Mouse (Mus musculus): ENCODE measurements around the gene Pax7. TPM values are rescaled to one million over a fixed set of nuclear protein-coding genes. Genes with fewer than 3 reads are reported as not detected.

Gene Pax7
- polyA plus RNA-seq, 1 experiment from 2014 or later, result 2.0 TPM

DNA sequence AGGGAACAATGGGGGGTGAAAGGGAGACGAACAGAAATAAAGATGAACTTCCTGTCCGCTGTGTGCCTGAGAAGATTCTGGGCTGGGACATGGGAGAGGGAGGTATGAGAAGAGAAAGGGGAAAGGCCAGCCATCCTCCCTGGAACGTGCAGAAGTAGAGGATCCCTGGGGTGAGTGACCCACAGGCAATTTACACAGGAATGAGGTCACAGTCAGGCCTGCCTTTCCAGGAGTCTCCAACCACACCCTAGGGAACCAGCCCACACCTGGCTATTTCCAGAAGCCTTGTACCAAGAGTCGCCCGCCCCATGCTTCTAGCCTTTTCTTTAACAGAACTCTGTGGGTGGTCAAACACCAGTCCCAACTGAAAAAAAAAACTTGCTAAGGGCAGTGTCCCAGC, 65.5 kb downstream of the Pax7 start:
- H3K27ac ChIP-seq (replicated peaks; ENCODE audit: low read depth, low read length), result no peak overlapping the region
- peaks cover 8% of the 10 kb centered on the region; the same call in 1 of the 2 replicates for H3K4me1 ChIP-seq (ENCODE audit: control insufficient read depth, insufficient read depth, low read length)
- ATAC-seq (replicated peaks; ENCODE audit: insufficient number of reproducible peaks, low FRiP score, low TSS enrichment, low read depth), result no peak
- H3K9me3 ChIP-seq (replicated peaks; ENCODE audit: control insufficient read depth, low read length), result no peaks in the 10 kb centered on the region
- no peaks in the 10 kb centered on the region for H3K36me3 ChIP-seq (replicated peaks; ENCODE audit: control insufficient read depth, insufficient read depth, low read depth, low read length)
- H3K4me3 ChIP-seq (ENCODE audit: low read depth, low read length), result no peak overlapping the region
- peak; percentile 9 for DNase-seq (ENCODE audit: low spot score)
- 14% methylated on average over 5 of the region's 5 CpGs for WGBS
- H3K9ac ChIP-seq (replicated peaks; ENCODE audit: low read length), result no peak overlapping the region
- H3K27me3 ChIP-seq (ENCODE audit: control insufficient read depth, insufficient read depth, low read length), result peaks cover 12% of the 10 kb centered on the region
- H3K4me2 ChIP-seq (ENCODE audit: low read depth, low read length), result no peak overlapping the region

DNA sequence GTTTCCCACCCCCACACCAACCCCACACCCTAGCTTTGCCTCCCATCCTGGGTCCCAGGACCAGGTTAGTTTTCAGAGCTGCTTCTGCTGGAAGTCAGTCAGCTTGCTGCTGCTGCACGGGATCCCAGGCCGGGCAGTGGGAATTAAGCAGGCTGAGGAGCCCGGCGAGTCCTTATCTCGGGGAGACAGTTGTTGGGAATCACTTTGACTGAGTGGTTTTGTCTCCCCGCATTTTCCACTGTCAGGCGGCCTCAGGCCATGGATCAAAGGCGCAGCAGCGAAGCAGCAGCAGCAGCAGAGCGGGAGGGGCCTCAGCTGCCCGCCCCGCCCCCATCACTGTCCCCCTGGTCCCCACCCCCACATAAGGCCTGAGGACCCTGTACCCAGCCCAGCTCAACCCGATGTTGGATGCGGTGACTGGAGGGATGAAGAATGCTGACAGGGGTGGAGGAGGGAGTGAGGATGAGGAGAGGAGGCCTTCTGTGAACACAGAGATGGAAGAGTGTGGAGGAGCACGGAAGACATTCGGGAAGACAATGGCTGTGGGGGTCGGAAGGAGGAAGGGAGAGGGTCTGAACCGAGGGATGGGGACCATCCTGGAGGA, 66.1 kb downstream of the Pax7 start:
- no peak overlapping the region for H3K9ac ChIP-seq (replicated peaks; ENCODE audit: low read length)
- ATAC-seq (replicated peaks; ENCODE audit: insufficient number of reproducible peaks, low FRiP score, low TSS enrichment, low read depth) (no peak), DNase-seq (ENCODE audit: low spot score) (no peak)
- H3K27ac ChIP-seq (replicated peaks; ENCODE audit: low read depth, low read length), result no peak overlapping the region
- H3K4me1 ChIP-seq (ENCODE audit: control insufficient read depth, insufficient read depth, low read length), result peaks cover 10% of the 10 kb centered on the region; the same call in 1 of the 2 replicates
- H3K4me3 ChIP-seq (ENCODE audit: low read depth, low read length), result no peak overlapping the region
- no peaks in the 10 kb centered on the region for H3K9me3 ChIP-seq (replicated peaks; ENCODE audit: control insufficient read depth, low read length)
- peaks cover 16% of the 10 kb centered on the region for H3K27me3 ChIP-seq (ENCODE audit: control insufficient read depth, insufficient read depth, low read length)
- 3% methylated on average over 18 of the region's 18 CpGs for WGBS
- H3K4me2 ChIP-seq (ENCODE audit: low read depth, low read length), result 0 out of 2 replicates have a peak overlapping the region, but pooled peaks have one; percentile 10
- no peaks in the 10 kb centered on the region for H3K36me3 ChIP-seq (replicated peaks; ENCODE audit: control insufficient read depth, insufficient read depth, low read depth, low read length)

DNA sequence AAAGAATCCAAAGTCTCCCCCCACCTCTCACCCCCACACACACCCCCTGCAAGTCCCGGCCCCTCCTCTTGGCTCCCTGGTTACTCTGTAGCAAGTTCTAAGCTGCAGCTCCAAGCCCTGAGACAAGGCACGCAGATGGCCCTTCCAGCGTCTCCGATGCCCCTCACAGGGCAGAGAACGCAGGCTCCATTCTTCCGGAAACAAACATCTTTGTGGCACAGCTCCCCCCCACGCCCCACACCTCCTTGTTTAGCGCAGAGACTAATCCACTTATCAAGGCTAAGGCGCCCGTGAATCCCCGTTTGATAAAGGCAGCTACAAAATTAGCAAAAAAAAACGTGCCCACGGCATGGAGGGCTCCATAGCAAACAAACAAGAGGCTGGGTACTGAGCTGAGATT, 71.4 kb downstream of the Pax7 start:
- Histone ChIP-seq H3K9me3 (replicated peaks; ENCODE audit: control insufficient read depth, low read length) (no peaks in the 10 kb centered on the region), H3K27me3 (ENCODE audit: control insufficient read depth, insufficient read depth, low read length) (peaks cover 14% of the 10 kb centered on the region; the same call in 1 of the 2 replicates), H3K4me1 (ENCODE audit: control insufficient read depth, insufficient read depth, low read length) (peaks cover 6% of the 10 kb centered on the region; the same call in 1 of the 2 replicates), H3K4me3 (ENCODE audit: low read depth, low read length) (no peak overlapping the region), H3K27ac (replicated peaks; ENCODE audit: low read depth, low read length) (no peak overlapping the region), H3K36me3 (replicated peaks; ENCODE audit: control insufficient read depth, insufficient read depth, low read depth, low read length) (no peaks in the 10 kb centered on the region), H3K4me2 (ENCODE audit: low read depth, low read length) (no peak overlapping the region), H3K9ac (replicated peaks; ENCODE audit: low read length) (no peak overlapping the region)
- DNase-seq (ENCODE audit: low spot score), result no peak
- no peak for ATAC-seq (replicated peaks; ENCODE audit: insufficient number of reproducible peaks, low FRiP score, low TSS enrichment, low read depth)
- WGBS, result 17% methylated on average over 13 of the region's 13 CpGs

DNA sequence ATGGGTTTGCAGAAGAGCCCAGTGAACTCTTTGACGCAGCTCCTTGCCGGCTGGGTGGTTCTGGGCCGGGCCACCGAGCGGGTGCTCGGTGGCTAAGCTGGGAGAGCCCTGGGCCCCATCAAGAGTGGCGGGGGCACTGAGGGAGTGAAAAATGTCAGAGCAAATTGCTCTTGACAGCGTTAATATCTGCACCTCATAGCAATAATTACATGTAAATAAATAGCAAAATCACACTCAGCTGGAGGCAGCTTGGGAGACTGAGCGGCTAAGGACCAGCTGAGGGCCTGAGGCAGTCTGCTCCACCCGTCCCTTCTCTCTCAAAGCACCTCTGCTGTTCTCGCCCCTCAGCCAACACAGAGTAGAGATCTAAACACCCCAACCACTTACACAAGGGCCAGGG, 72.6 kb downstream of the Pax7 start:
- H3K27ac ChIP-seq (replicated peaks; ENCODE audit: low read depth, low read length), result no peak overlapping the region

DNA sequence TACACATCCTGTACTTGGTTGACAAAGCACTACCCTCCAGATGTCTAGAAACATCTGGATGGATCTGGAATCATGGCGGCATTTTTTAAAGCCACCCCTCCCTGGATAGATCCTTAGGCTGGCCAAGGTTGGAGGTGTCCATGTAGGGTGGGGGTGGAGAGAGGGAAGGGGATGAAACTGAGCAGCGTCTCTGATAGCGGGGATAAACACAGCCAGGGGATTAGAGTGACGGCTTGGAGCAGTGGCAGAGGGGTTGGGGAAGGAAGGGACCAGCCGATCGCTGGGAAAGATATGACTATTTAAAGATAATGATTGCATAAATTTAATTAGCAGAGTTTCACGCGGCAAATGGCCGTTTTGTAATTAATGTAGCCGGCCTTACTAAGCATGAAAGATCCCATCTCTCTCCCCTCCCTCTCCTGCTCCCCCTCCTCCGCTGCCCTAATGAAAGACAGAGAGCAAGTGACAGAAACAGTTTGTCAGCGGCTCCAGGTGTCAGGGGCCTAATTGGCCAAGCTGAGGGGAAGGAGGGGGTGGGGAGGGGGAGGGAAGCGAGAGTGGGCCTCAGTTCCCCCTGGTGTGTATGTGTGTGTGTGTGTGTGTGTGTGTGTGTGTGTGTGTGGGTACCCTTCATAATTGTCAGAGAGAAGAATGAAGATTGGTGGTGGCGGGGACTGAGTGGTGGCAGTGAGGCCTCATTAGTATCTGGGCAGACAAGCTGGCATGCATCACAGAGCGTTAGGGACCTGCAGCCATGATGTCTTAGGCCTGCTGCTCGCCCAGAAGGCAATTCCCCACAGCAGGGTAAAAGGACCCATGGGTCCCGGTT, 74.6 kb downstream of the Pax7 start:
- H3K27ac ChIP-seq (replicated peaks; ENCODE audit: low read depth, low read length), result no peak overlapping the region
- WGBS, result 13% methylated on average over 17 of the region's 17 CpGs
- no peaks in the 10 kb centered on the region for H3K9me3 ChIP-seq (replicated peaks; ENCODE audit: control insufficient read depth, low read length)
- no peak overlapping the region for H3K4me3 ChIP-seq (ENCODE audit: low read depth, low read length)
- no peaks in the 10 kb centered on the region for H3K36me3 ChIP-seq (replicated peaks; ENCODE audit: control insufficient read depth, insufficient read depth, low read depth, low read length)
- H3K9ac ChIP-seq (replicated peaks; ENCODE audit: low read length), result no peak overlapping the region
- peak; percentile 17 for DNase-seq (ENCODE audit: low spot score)
- H3K4me1 ChIP-seq (ENCODE audit: control insufficient read depth, insufficient read depth, low read length), result peaks cover 8% of the 10 kb centered on the region; the same call in 1 of the 2 replicates
- H3K27me3 ChIP-seq (ENCODE audit: control insufficient read depth, insufficient read depth, low read length), result peaks cover 11% of the 10 kb centered on the region; the same call in 1 of the 2 replicates
- H3K4me2 ChIP-seq (ENCODE audit: low read depth, low read length), result no peak overlapping the region
- no peak for ATAC-seq (replicated peaks; ENCODE audit: insufficient number of reproducible peaks, low FRiP score, low TSS enrichment, low read depth)

More for the DNA sequence above, 72.6 kb downstream of the Pax7 start:
- H3K36me3 ChIP-seq (replicated peaks; ENCODE audit: control insufficient read depth, insufficient read depth, low read depth, low read length), result no peaks in the 10 kb centered on the region
- 49% methylated on average over 11 of the region's 11 CpGs for WGBS
- peak; percentile 12 for DNase-seq (ENCODE audit: low spot score)
- H3K4me3 ChIP-seq (ENCODE audit: low read depth, low read length), result no peak overlapping the region
- ATAC-seq (replicated peaks; ENCODE audit: insufficient number of reproducible peaks, low FRiP score, low TSS enrichment, low read depth), result no peak
- peaks cover 11% of the 10 kb centered on the region; the same call in 1 of the 2 replicates for H3K27me3 ChIP-seq (ENCODE audit: control insufficient read depth, insufficient read depth, low read length)
- H3K4me1 ChIP-seq (ENCODE audit: control insufficient read depth, insufficient read depth, low read length), result peaks cover 6% of the 10 kb centered on the region; the same call in 1 of the 2 replicates
- no peak overlapping the region for H3K4me2 ChIP-seq (ENCODE audit: low read depth, low read length)
- H3K9me3 ChIP-seq (replicated peaks; ENCODE audit: control insufficient read depth, low read length), result no peaks in the 10 kb centered on the region
- H3K9ac ChIP-seq (replicated peaks; ENCODE audit: low read length), result no peak overlapping the region

DNA sequence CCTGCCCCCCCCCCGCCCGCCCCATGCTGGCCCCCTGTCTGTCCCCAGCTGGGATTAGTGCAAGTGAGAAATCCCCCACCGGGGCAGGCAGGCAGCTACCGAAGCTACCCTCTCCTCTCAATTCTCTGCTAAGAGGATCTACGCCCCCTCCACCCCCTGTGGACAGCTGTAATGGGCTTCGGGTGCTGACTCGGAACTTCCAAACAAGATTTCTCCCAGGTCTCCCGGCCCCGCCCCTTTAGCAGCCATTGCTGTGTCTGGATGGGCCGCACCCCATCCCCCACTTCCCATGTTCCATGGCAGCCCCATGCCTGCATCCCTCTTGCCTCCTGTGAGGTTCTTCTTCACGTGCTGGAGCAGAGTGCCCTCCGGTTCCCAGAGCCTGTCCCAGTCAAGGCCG, 76.4 kb downstream of the Pax7 start:
- WGBS, result 15% methylated on average over 8 of the region's 13 CpGs
- H3K9me3 ChIP-seq (replicated peaks; ENCODE audit: control insufficient read depth, low read length), result no peaks in the 10 kb centered on the region
- H3K36me3 ChIP-seq (replicated peaks; ENCODE audit: control insufficient read depth, insufficient read depth, low read depth, low read length), result no peaks in the 10 kb centered on the region
- no peak overlapping the region for H3K4me2 ChIP-seq (ENCODE audit: low read depth, low read length)
- H3K9ac ChIP-seq (replicated peaks; ENCODE audit: low read length), result no peak overlapping the region
- H3K27me3 ChIP-seq (ENCODE audit: control insufficient read depth, insufficient read depth, low read length), result peaks cover 2% of the 10 kb centered on the region; the same call in 1 of the 2 replicates
- H3K4me3 ChIP-seq (ENCODE audit: low read depth, low read length), result no peak overlapping the region
- peaks cover 5% of the 10 kb centered on the region; the same call in 1 of the 2 replicates for H3K4me1 ChIP-seq (ENCODE audit: control insufficient read depth, insufficient read depth, low read length)
- DNase-seq (ENCODE audit: low spot score) (no peak), ATAC-seq (replicated peaks; ENCODE audit: insufficient number of reproducible peaks, low FRiP score, low TSS enrichment, low read depth) (no peak)
- H3K27ac ChIP-seq (replicated peaks; ENCODE audit: low read depth, low read length), result no peak overlapping the region

DNA sequence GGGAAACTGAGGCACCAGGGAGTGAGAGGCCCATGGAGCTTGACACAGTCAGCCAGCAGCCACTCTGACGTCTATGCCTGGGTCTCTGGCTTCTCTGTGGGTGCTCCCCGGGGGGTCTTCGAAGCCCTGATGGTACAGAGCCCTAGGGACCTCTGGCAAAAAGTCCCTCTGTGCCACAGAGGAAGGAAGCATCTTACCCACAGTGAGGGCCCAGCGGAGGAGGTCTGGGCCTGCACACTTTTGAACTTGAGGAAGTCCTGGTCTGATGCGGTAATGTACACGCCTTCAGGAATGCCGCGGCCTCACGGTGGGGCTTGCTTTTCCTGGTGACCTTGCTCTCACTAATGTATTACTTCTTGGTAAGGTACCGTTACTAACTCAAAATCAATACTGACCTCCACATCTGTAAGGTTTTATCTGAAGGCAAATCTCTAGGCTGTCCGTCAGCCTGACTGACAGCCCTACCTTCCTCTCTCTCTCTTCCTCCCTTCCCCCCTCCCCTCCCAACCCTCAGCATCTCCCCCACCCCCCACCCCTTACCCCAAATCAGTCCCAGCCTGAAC, 79.1 kb downstream of the Pax7 start:
- no peak overlapping the region for H3K4me3 ChIP-seq (ENCODE audit: low read depth, low read length)
- no peaks in the 10 kb centered on the region for H3K27me3 ChIP-seq (ENCODE audit: control insufficient read depth, insufficient read depth, low read length)
- H3K4me2 ChIP-seq (ENCODE audit: low read depth, low read length), result no peak overlapping the region
- no peaks in the 10 kb centered on the region for H3K36me3 ChIP-seq (replicated peaks; ENCODE audit: control insufficient read depth, insufficient read depth, low read depth, low read length)
- WGBS, result 24% methylated on average over 11 of the region's 11 CpGs
- H3K9me3 ChIP-seq (replicated peaks; ENCODE audit: control insufficient read depth, low read length), result no peaks in the 10 kb centered on the region
- no peak overlapping the region for H3K9ac ChIP-seq (replicated peaks; ENCODE audit: low read length)
- peak; percentile 71 for DNase-seq (ENCODE audit: low spot score)
- no peak overlapping the region; the same call in 1 of the 2 replicates for H3K27ac ChIP-seq (replicated peaks; ENCODE audit: low read depth, low read length)
- peaks cover 5% of the 10 kb centered on the region; the same call in 1 of the 2 replicates for H3K4me1 ChIP-seq (ENCODE audit: control insufficient read depth, insufficient read depth, low read length)
- peak; percentile 24; the same call in 1 of the 2 replicates for ATAC-seq (replicated peaks; ENCODE audit: insufficient number of reproducible peaks, low FRiP score, low TSS enrichment, low read depth)
